Mouse (Mus musculus) heart, adult 2 months (tissue): Measurements from ENCODE around the gene Prpf40b.

ENCODE experiments used
- CTCF ChIP-seq: fragments of 200-600 bp; IDR thresholded peaks from 2 replicates; pipeline ENCODE4 v1.8.1; 2022; ENCODE audit warnings: antibody characterized with exemption, mild to moderate bottlenecking, moderate library complexity
- EP300 ChIP-seq: fragments of 200-500 bp; IDR thresholded peaks from 2 replicates; pipeline ENCODE4 v1.6.1; 2011; ENCODE audit warnings: low read depth, low read length, control low read depth; ENCODE audit not compliant: insufficient read depth
- POLR2A ChIP-seq: fragments of 200-500 bp; IDR thresholded peaks from 2 replicates; pipeline ENCODE4 v1.6.1; 2011; ENCODE audit warnings: mild to moderate bottlenecking, low read depth, low read length, control low read depth; ENCODE audit not compliant: insufficient read depth

GRCm38 (mm10) chr15:99344148-99344870, 49.4 kb downstream of the Prpf40b start:
- TF ChIP-seq POLR2A: no peak
- TF ChIP-seq CTCF: no peak
- TF ChIP-seq EP300: peak; percentile 71; the same call in 1 of the 2 replicates
